Mouse (Mus musculus) Patski (cell line): ENCODE measurements around the gene Fam222a. TPM values are rescaled to one million over a fixed set of nuclear protein-coding genes. Genes with fewer than 3 reads are reported as not detected.

Source experiments
- ATAC-seq: fragments of 100-300 bp; one replicate; pipeline ENCODE4 v1.8.0; 2021
- CTCF ChIA-PET: fragments of 350-600 bp; sonication (Branson Sonifier 250); formaldehyde crosslinking; loops from one replicate; lab custom pipeline; 2022; ENCODE audit warnings: inconsistent platforms; lab: Charles Lee
- POLR2A ChIA-PET: fragments of 350-600 bp; sonication (Branson Sonifier 250); formaldehyde crosslinking; loops from one replicate; lab custom pipeline; 2022; ENCODE audit warnings: antibody characterized with exemption, inconsistent platforms; lab: Charles Lee
- DNase-seq: peaks from one replicate; pipeline ENCODE4 v3.0.0-alpha.2; 2011; ENCODE audit warnings: low read depth, low spot score
- H3K27me3 ChIP-seq: fragments of 371-371 bp; one replicate; pipeline ENCODE4 v1.5.1; 2021
- CTCF ChIP-seq: fragments of 100-300 bp; IDR thresholded peaks from one replicate; pipeline ENCODE4 v1.5.1; 2021
- in situ Hi-C: fragments of 300-500 bp; cut with MboI; formaldehyde crosslinking; loops from 3 replicates; pipeline ENCODE4 v1.11.1; 2018; ENCODE audit warnings: low pct_unique_long_range_greater_than_20kb, mixed read lengths
- polyA plus RNA-seq: library from polyadenylated mRNA; unstranded; gene quantifications from one replicate; pipeline ENCODE4 v1.2.3, GENCODE M21; 2021

The Fam222a gene
- polyA plus RNA-seq, 1 experiment from 2014 or later: 2.1 TPM

GRCm38 (mm10) chr5:114544205-114544604 lies 23.6 kb upstream of the Fam222a start:
- ATAC-seq: no peak
- TF ChIP-seq CTCF: no peak
- in situ Hi-C loops: no loop called here

GRCm38 (mm10) chr5:114545076-114545475 lies 22.7 kb upstream of the Fam222a start:
- TF ChIP-seq CTCF: no peak
- ATAC-seq: no peak

More at GRCm38 (mm10) chr5:114544205-114544604, 23.6 kb upstream of the Fam222a start:
- CTCF ChIA-PET: interaction anchor here (1.3 kb wide), 1 partner anchor 24 kb away, joined by 3 read pairs; the partner anchor contains the start of gene Fam222a
- POLR2A ChIA-PET: no interaction called here
- no peak for DNase-seq
- H3K27me3 ChIP-seq: peaks cover 24% of the 10 kb centered on the region

DNA sequence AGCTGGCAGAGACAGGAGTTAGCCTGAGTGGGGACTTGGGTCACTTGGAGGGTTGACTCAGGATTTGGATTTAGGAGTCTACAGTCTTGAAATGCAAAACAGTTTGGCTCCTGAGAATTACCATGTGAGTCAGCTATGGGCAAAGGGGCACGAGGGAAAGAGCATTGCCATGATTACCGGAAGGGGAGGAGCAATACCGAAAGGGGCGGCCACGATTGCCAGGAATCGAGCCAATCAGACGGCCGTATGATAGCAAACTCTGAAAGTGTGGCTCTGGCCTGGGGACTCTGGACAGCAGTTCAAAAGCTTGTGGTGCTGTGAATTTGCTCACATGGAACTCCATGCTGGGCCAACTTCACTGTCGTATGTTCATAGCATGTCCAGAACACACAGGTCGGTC lies 18.8 kb upstream of the Fam222a start:
- in situ Hi-C loops: no loop called here

More at GRCm38 (mm10) chr5:114545076-114545475, 22.7 kb upstream of the Fam222a start:
- DNase-seq: no peak
- peaks cover 15% of the 10 kb centered on the region for H3K27me3 ChIP-seq
- POLR2A ChIA-PET: no interaction called here
- in situ Hi-C loops: no loop called here
- CTCF ChIA-PET: interaction anchor here (1.3 kb wide), 1 partner anchor 24 kb away, joined by 3 read pairs; the partner anchor contains the start of gene Fam222a

GRCm38 (mm10) chr5:114549770-114550169 lies 18.0 kb upstream of the Fam222a start:
- in situ Hi-C loops: no loop called here
- ATAC-seq (no peak), DNase-seq (no peak)
- no peak for TF ChIP-seq CTCF
- POLR2A ChIA-PET: interaction anchor here (0.7 kb wide), 1 partner anchor 127 kb away, joined by 4 read pairs; no protein-coding TSS in a partner anchor
- CTCF ChIA-PET: no interaction called here
- peaks cover 6% of the 10 kb centered on the region for H3K27me3 ChIP-seq

More for the DNA sequence above, 18.8 kb upstream of the Fam222a start:
- CTCF ChIA-PET: interaction anchor here (0.8 kb wide), 1 partner anchor 59 kb away, joined by 3 read pairs; no protein-coding TSS in a partner anchor
- peaks cover 11% of the 10 kb centered on the region for H3K27me3 ChIP-seq
- ATAC-seq (no peak), DNase-seq (no peak)
- POLR2A ChIA-PET: interaction anchor here (0.6 to 0.7 kb wide), 2 partner anchors 112 to 126 kb away, joined by 3 to 4 read pairs; no protein-coding TSS in a partner anchor
- no peak for TF ChIP-seq CTCF

DNA sequence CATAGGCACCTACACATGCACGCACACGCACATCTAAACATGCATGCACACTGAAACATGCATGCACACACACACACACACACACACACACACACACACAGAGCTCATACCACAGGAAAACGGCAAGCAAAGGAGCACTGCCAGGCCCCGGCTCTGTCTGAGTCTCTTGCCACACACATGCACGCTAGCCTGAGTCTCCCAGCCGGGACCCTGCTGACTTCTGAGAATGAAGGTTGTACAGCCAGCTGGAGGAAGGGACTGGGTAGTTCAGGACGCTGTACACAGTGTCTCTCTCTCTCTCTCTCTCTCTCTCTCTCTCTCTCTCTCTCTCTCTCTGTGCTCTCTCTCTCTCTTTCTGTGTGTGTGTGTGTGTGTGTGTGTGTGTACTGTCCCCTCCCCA lies 17.4 kb upstream of the Fam222a start:
- ChIA-PET CTCF (no interaction called here), POLR2A (no interaction called here)
- ATAC-seq (no peak), DNase-seq (no peak)
- H3K27me3 ChIP-seq: peaks cover 5% of the 10 kb centered on the region
- TF ChIP-seq CTCF: no peak
- in situ Hi-C loops: no loop called here

DNA sequence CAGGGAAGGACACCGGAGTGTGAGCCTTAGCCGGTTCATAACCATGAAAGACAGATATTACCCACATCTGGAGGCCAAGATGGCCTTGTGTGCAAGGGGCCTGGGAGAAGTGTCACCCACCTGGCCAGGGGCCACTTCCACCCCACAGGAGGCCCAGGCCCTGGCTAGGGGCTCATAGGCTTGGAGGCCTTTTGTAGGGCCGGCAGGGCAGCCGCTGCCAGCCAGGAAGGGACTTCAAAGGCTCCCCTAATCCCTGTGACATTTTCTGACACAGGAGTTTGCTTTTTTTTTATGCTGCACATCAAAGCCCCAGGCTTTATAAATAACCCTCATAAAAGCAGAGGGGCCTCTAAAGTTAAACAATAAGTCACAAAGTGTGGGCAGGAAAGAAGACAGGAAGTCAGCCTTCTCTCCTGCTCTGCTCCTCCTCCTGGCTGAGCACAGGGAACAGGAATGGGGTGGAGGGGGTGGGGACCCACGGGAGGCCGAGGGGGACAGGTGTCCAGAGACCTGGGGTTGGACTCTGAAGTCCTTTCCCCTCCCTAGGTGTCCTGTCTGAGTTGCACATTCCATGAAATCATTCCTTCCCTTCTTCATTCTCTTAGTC lies 16.8 kb upstream of the Fam222a start:
- TF ChIP-seq CTCF: no peak
- ChIA-PET CTCF (no interaction called here), POLR2A (no interaction called here)
- no peaks in the 10 kb centered on the region for H3K27me3 ChIP-seq
- DNase-seq (no peak), ATAC-seq (no peak)
- in situ Hi-C loops: no loop called here

GRCm38 (mm10) chr5:114552507-114553208 lies 15.2 kb upstream of the Fam222a start:
- in situ Hi-C loops: no loop called here
- ATAC-seq (no peak), DNase-seq (no peak)
- no peak for TF ChIP-seq CTCF
- peaks cover 3% of the 10 kb centered on the region for H3K27me3 ChIP-seq
- ChIA-PET CTCF (no interaction called here), POLR2A (no interaction called here)

GRCm38 (mm10) chr5:114553706-114554105 lies 14.1 kb upstream of the Fam222a start:
- CTCF ChIA-PET: no interaction called here
- POLR2A ChIA-PET: no interaction called here
- DNase-seq (no peak), ATAC-seq (no peak)
- in situ Hi-C loops: no loop called here
- H3K27me3 ChIP-seq: peaks cover 8% of the 10 kb centered on the region
- no peak for TF ChIP-seq CTCF

GRCm38 (mm10) chr5:114555424-114555823 lies 12.4 kb upstream of the Fam222a start:
- POLR2A ChIA-PET: interaction anchor here (1.8 kb wide), 1 partner anchor 11 kb away, joined by 5 read pairs; no protein-coding TSS in a partner anchor
- CTCF ChIA-PET: no interaction called here
- in situ Hi-C loops: no loop called here
- TF ChIP-seq CTCF: no peak
- DNase-seq (no peak), ATAC-seq (no peak)
- peaks cover 12% of the 10 kb centered on the region for H3K27me3 ChIP-seq

DNA sequence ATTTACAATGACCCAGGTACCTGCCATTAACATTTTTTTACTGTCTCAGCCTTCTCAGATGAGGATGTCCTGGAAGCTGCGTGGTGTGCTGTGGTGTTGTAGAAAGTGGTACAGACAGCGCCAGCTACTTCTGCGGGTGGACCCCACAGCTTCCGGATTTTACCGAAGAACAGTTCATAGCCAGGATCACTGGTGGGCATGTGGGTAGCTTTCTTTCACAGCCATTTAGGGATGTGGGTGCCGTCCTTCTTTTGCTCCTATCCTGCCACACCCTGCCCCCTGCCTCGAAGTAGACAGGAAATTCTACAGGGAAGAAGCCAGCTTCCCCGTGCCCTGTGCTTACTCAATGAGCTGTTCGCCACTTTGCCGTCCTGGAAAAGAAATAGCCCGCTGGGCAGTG lies 11.7 kb upstream of the Fam222a start:
- no peak for ATAC-seq

More for the DNA sequence above, 11.7 kb upstream of the Fam222a start:
- H3K27me3 ChIP-seq: peaks cover 12% of the 10 kb centered on the region
- POLR2A ChIA-PET: interaction anchor here (1.8 kb wide), 1 partner anchor 11 kb away, joined by 5 read pairs; no protein-coding TSS in a partner anchor
- in situ Hi-C loops: no loop called here
- no peak for TF ChIP-seq CTCF
- CTCF ChIA-PET: no interaction called here
- no peak for DNase-seq
